Mouse (Mus musculus) intestine, embryonic 14.5 days (tissue): ENCODE data around the gene Col11a2. TPM values are rescaled to one million over a fixed set of nuclear protein-coding genes. Genes with fewer than 3 reads are reported as not detected.

Source experiments
- ATAC-seq: fragments of 200-750 bp; cut with Nextera tagmentation; replicated peaks from 2 replicates; pipeline ENCODE4 v1.8.0; 2017; ENCODE audit warnings: low read depth, moderate number of reproducible peaks, moderate TSS enrichment, moderate library complexity; ENCODE audit not compliant: low FRiP score, low TSS enrichment
- DNase-seq: peaks from one replicate; pipeline ENCODE4 v3.0.0-alpha.2; 2018; ENCODE audit warnings: low spot score
- H3K27ac ChIP-seq: fragments of 300-500 bp; sonication (generic); 2 replicates; pipeline ENCODE4 v1.5.1; 2014; ENCODE audit warnings: low read depth, mild to moderate bottlenecking, control low read depth
- H3K27me3 ChIP-seq: fragments of 300-500 bp; sonication (generic); replicated peaks from 2 replicates; pipeline ENCODE4 v1.6.1; 2014; ENCODE audit warnings: low read length, control low read depth; ENCODE audit not compliant: control insufficient read depth, insufficient read depth
- H3K36me3 ChIP-seq: fragments of 300-500 bp; sonication (generic); 2 replicates; pipeline ENCODE4 v1.6.1; 2014; ENCODE audit warnings: low read length, control low read depth; ENCODE audit not compliant: control insufficient read depth, insufficient read depth
- H3K4me1 ChIP-seq: fragments of 300-500 bp; sonication (generic); replicated peaks from 2 replicates; pipeline ENCODE4 v1.6.1; 2014; ENCODE audit warnings: low read length, control low read depth, mixed read lengths; ENCODE audit not compliant: control insufficient read depth, insufficient read depth
- H3K4me2 ChIP-seq: fragments of 300-500 bp; sonication (generic); 2 replicates; pipeline ENCODE4 v1.6.1; 2014; ENCODE audit warnings: low read length
- H3K4me3 ChIP-seq: fragments of 300-500 bp; sonication (generic); 2 replicates; pipeline ENCODE4 v1.5.1; 2014; ENCODE audit warnings: low read depth, low read length, control low read depth, mixed read lengths
- H3K9ac ChIP-seq: fragments of 300-500 bp; sonication (generic); 2 replicates; pipeline ENCODE4 v1.6.1; 2014; ENCODE audit warnings: mild to moderate bottlenecking, low read length
- H3K9me3 ChIP-seq: fragments of 300-500 bp; sonication (generic); 2 replicates; pipeline ENCODE4 v1.6.1; 2016; ENCODE audit warnings: low read length, control low read depth; ENCODE audit not compliant: control insufficient read depth
- WGBS: fragments of 180-500 bp; shearing (Covaris S2); extraction: QIAGEN DNeasy Blood & Tissue Kit; methylation state at CpG from one replicate; pipeline ENCODE4 v1.1.7; 2014; 5-methylcytosine and 5-hydroxymethylcytosine counted together
- polyA plus RNA-seq: library from polyadenylated mRNA; unstranded; fragments of >200 nt; fragmentation: Nextera tagmentation; extraction: Ambion mirVana; gene quantifications from 2 replicates; pipeline ENCODE4 v1.2.1, GENCODE M21; 2014

Col11a2 gene
- polyA plus RNA-seq, 1 experiment from 2014 or later = 0.66 TPM

- ATAC-seq (no peak), DNase-seq (no peak)
- Histone ChIP-seq H3K27ac (no peak overlapping the region), H3K27me3 (no peaks in the 10 kb centered on the region), H3K36me3 (no peaks in the 10 kb centered on the region), H3K4me3 (no peak overlapping the region), H3K4me2 (no peak overlapping the region), H3K9ac (no peak overlapping the region), H3K4me1 (no peaks in the 10 kb centered on the region), H3K9me3 (0 out of 2 replicates have a peak, but pooled peaks cover 5% of the 10 kb centered on the region)
- 93% methylated on average over 5 of the region's 5 CpGs for whole genome bisulfite sequencing
Observed at GRCm38 (mm10) chr17:34047404-34048050, 8.3 kb downstream of the Col11a2 start.

DNA sequence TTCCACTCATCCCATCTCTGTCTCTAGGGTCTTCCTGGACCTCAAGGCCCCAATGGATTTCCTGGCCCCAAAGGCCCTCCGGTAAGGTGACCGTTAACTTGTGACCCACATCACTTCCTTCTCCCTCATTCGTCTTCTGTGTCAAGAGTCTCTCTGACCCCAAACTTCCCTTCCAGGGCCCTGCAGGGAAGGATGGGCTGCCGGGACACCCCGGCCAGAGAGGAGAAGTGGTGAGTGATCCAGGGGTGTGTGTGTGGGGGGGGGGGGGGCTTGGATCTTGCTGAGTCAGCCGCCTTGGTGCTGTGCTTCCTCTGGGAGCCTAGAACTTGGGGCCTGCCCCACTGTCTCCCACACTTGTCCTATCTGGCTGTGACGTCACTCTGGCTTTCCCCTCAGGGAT lies 18.0 kb downstream of the Col11a2 start:
- Histone ChIP-seq H3K4me1 (no peaks in the 10 kb centered on the region), H3K36me3 (no peaks in the 10 kb centered on the region), H3K9ac (no peak overlapping the region), H3K4me3 (no peak overlapping the region), H3K4me2 (no peak overlapping the region), H3K27ac (no peak overlapping the region), H3K9me3 (no peaks in the 10 kb centered on the region), H3K27me3 (no peaks in the 10 kb centered on the region)
- no peak for DNase-seq
- no peak for ATAC-seq
- 52% methylated on average over 7 of the region's 7 CpGs for WGBS

GRCm38 (mm10) chr17:34068864-34069263 lies 29.6 kb downstream of the Col11a2 start:
- no peak overlapping the region for H3K4me2 ChIP-seq
- ATAC-seq (no peak), DNase-seq (no peak)
- WGBS = 44% methylated on average over 3 of the region's 3 CpGs
- H3K27me3 ChIP-seq = no peaks in the 10 kb centered on the region
- no peaks in the 10 kb centered on the region for H3K36me3 ChIP-seq
- no peak overlapping the region for H3K27ac ChIP-seq
- H3K4me3 ChIP-seq = no peak overlapping the region
- no peak overlapping the region for H3K9ac ChIP-seq
- no peaks in the 10 kb centered on the region for H3K4me1 ChIP-seq
- no peaks in the 10 kb centered on the region for H3K9me3 ChIP-seq

GRCm38 (mm10) chr17:34072091-34072490 lies 32.9 kb downstream of the Col11a2 start:
- 73% methylated on average over 5 of the region's 5 CpGs for WGBS
- H3K36me3 ChIP-seq = no peaks in the 10 kb centered on the region
- ATAC-seq (no peak), DNase-seq (no peak)
- peaks cover 17% of the 10 kb centered on the region for H3K27me3 ChIP-seq
- no peaks in the 10 kb centered on the region for H3K4me1 ChIP-seq
- H3K9ac ChIP-seq = no peak overlapping the region
- no peak overlapping the region for H3K4me2 ChIP-seq
- no peak overlapping the region for H3K27ac ChIP-seq
- no peak overlapping the region for H3K4me3 ChIP-seq
- H3K9me3 ChIP-seq = no peaks in the 10 kb centered on the region

DNA sequence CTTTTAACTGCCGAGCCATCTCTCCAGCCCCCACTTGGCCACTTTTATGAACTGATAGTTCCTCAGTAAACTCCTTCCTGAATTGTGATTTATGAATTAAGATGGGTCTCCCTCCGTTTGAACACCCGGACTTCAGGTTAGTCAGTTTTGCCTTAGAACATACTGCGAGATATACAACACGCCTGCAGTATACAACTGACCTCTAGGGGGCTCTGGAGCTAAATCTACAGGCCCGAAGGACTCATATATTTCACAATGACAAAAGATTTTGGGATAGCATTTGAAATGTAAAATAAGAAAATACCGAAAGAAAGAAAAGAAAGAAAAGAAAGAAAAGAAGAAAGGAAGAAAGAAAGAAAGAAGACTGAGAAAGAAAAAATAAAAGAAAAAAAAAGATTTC lies 36.0 kb downstream of the Col11a2 start:
- peaks cover 22% of the 10 kb centered on the region for H3K27me3 ChIP-seq
- DNase-seq = peak; percentile 82
- H3K36me3 ChIP-seq = no peaks in the 10 kb centered on the region
- no peak overlapping the region for H3K4me3 ChIP-seq
- WGBS = 47% methylated on average over 7 of the region's 7 CpGs
- H3K4me1 ChIP-seq = no peaks in the 10 kb centered on the region
- no peaks in the 10 kb centered on the region for H3K9me3 ChIP-seq
- no peak overlapping the region for H3K4me2 ChIP-seq
- no peak overlapping the region for H3K27ac ChIP-seq
- ATAC-seq = no peak
- no peak overlapping the region for H3K9ac ChIP-seq

DNA sequence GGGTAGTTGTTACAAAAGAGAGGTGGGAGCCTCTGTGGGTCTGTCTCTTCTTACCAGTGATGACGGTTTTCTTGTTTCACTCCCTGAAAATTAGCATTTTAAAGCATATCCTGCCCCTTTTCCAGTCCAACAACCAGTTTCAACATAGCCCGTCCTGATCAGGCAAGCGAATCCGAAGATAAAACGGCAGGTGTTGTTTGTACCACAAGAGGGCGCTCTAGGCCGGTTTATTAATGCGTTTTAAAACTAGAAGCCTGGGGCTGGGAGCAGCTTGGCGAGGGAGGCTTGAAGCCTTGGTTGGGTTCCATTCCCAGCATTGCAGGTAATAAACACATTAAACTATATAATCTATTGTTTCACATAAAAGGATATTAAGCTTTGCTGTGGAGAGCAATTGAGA lies 38.3 kb downstream of the Col11a2 start:
- WGBS = 1% methylated on average over 9 of the region's 9 CpGs
- no peak overlapping the region for H3K9ac ChIP-seq
- peak; percentile 90 for DNase-seq
- no peaks in the 10 kb centered on the region for H3K4me1 ChIP-seq
- no peak overlapping the region for H3K4me3 ChIP-seq
- H3K4me2 ChIP-seq = no peak overlapping the region
- no peak overlapping the region for H3K27ac ChIP-seq
- no peaks in the 10 kb centered on the region for H3K36me3 ChIP-seq
- 0 out of 2 replicates have a peak, but pooled peaks cover 3% of the 10 kb centered on the region for H3K9me3 ChIP-seq
- peaks cover 22% of the 10 kb centered on the region for H3K27me3 ChIP-seq
- no peak for ATAC-seq

- 69% methylated on average over 4 of the region's 4 CpGs for WGBS
- peaks cover 22% of the 10 kb centered on the region for H3K27me3 ChIP-seq
- no peak overlapping the region for H3K27ac ChIP-seq
- H3K36me3 ChIP-seq = no peaks in the 10 kb centered on the region
- H3K9me3 ChIP-seq = 0 out of 2 replicates have a peak, but pooled peaks cover 3% of the 10 kb centered on the region
- H3K9ac ChIP-seq = no peak overlapping the region
- H3K4me3 ChIP-seq = no peak overlapping the region
- ATAC-seq (no peak), DNase-seq (no peak)
- no peaks in the 10 kb centered on the region for H3K4me1 ChIP-seq
- H3K4me2 ChIP-seq = no peak overlapping the region
Observed at GRCm38 (mm10) chr17:34078148-34078547, 38.9 kb downstream of the Col11a2 start.

- H3K36me3 ChIP-seq = no peaks in the 10 kb centered on the region
- 0 out of 2 replicates have a peak, but pooled peaks cover 3% of the 10 kb centered on the region for H3K9me3 ChIP-seq
- no peaks in the 10 kb centered on the region for H3K4me1 ChIP-seq
Observed at GRCm38 (mm10) chr17:34079002-34079401, 39.8 kb downstream of the Col11a2 start.

GRCm38 (mm10) chr17:34079621-34080020 lies 40.4 kb downstream of the Col11a2 start:
- Histone ChIP-seq H3K36me3 (no peaks in the 10 kb centered on the region), H3K27ac (no peak overlapping the region), H3K9ac (no peak overlapping the region), H3K27me3 (peaks cover 22% of the 10 kb centered on the region), H3K4me1 (no peaks in the 10 kb centered on the region), H3K4me2 (no peak overlapping the region), H3K9me3 (0 out of 2 replicates have a peak, but pooled peaks cover 3% of the 10 kb centered on the region), H3K4me3 (no peak overlapping the region)
- 19% methylated on average over 5 of the region's 5 CpGs for WGBS
- peak; percentile 55 for DNase-seq
- ATAC-seq = peak; percentile 74

More at GRCm38 (mm10) chr17:34079002-34079401, 39.8 kb downstream of the Col11a2 start:
- Histone ChIP-seq H3K27me3 (peaks cover 22% of the 10 kb centered on the region), H3K27ac (no peak overlapping the region), H3K4me3 (no peak overlapping the region), H3K4me2 (no peak overlapping the region), H3K9ac (no peak overlapping the region)
- DNase-seq (no peak), ATAC-seq (no peak)
- WGBS = 88% methylated on average over 11 of the region's 11 CpGs
